In the genomic region with DNA sequence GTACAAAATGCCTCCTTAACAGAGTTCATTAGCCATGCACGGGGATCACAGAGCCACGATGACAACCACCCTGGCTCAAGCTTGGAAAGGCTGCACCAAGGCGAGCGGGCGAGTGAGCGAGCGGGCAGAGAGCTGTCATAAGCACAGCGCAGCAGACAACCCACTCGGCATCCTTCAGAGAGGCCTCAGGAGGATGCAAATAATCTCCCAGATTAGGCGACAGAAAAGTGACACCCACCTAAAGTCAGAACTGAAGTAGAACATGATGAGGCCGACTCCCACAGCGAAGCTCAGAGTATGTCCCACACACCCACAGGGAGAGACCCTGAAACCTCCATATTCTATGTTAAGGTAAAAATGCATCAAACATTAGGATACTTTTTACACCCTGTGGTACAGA, we compare ENCODE assay signal across 19 mouse cellular contexts. TPM values are rescaled to one million over a fixed set of nuclear protein-coding genes. Genes with fewer than 3 reads are reported as not detected.
DNase-seq lines count a peak whose midpoint lies in the region; TF ChIP-seq lines count a peak whose summit lies in the region.
"Had no signal": no experiment of that assay in that cellular context is flagged by ENCODE, and none has a peak within 500 bp of the region (broad histone marks: within the 10 kb centered on the region; RNA-seq: fewer than 3 reads in every experiment).

No protein-coding gene starts in this region.

- peak overlapping the region; percentile 54 for H3K27ac ChIP-seq in layer of hippocampus, adult 2 months
- H3K27ac ChIP-seq: embryonic facial prominence, embryonic 10.5 days; embryonic facial prominence, embryonic 12.5 days; forebrain, embryonic 13.5 days; forebrain, embryonic 15.5 days had no signal

- DNase-seq in frontal cortex, adult 2 months (ENCODE audit: extremely low spot score in 1 of 2, low spot score in 1 of 2) = peak; percentile 20 to 59
- DNase-seq in frontal cortex, postnatal 14 days (ENCODE audit: low spot score in 2 of 2) = no peak
- no peak for DNase-seq in layer of hippocampus, adult 2 months (ENCODE audit: low spot score in 2 of 2)
- no peak for DNase-seq in layer of hippocampus, postnatal 10 days (ENCODE audit: low spot score in 2 of 2)
- peak; percentile 49 for DNase-seq in right cerebral cortex, adult 18-20 months
- DNase-seq in right cerebral cortex, postnatal 10 days (ENCODE audit: low spot score in 2 of 2) = no peak
- DNase-seq in ovary, postnatal 14 days (ENCODE audit: low spot score) = no peak
- DNase-seq: adrenal gland, adult 2 months; adrenal gland, postnatal 10 days; adrenal gland, postnatal 25 days; cerebellum, adult 11-12 months; cerebellum, adult 2 months; cerebellum, adult 9-10 months; cerebellum, postnatal 10 days; cerebellum, postnatal 25 days had no signal

- TF ChIP-seq CTCF in layer of hippocampus, adult 2 months (conservative IDR thresholded peaks at IDR 0.05) = no peak

- peak overlapping the region; percentile 9; the same call in 1 of the 2 replicates for H3K4me3 ChIP-seq in layer of hippocampus, adult 2 months
- H3K4me3 ChIP-seq: embryonic facial prominence, embryonic 10.5 days; embryonic facial prominence, embryonic 12.5 days; forebrain, embryonic 13.5 days; forebrain, embryonic 15.5 days had no signal

RNA-seq across cellular contexts. Expression of a gene that starts 4.3 kb away (rescaled TPM):
- 34.3 and 36.8 TPM in 2 replicates for polyA plus RNA-seq in frontal cortex, adult 2 months (2012; rRNA removed)
- total RNA-seq in layer of hippocampus, adult 2 months (2021) = 10 to 100 TPM; 94.4 to 97.7 TPM
- 10 to 100 TPM; 84.8 to 89.2 TPM for total RNA-seq in layer of hippocampus, postnatal 10 days (2021)

RNA-seq across cellular contexts. Expression of a gene that starts 54.4 kb away (rescaled TPM):
- 4.8 and 5.0 TPM in 2 replicates for polyA plus RNA-seq in frontal cortex, adult 2 months (2012; rRNA removed)
- 1 to 10 TPM; 4.1 to 4.2 TPM for total RNA-seq in layer of hippocampus, adult 2 months (2021)
- total RNA-seq in layer of hippocampus, postnatal 10 days (2021) = 1 to 10 TPM; 6.5 to 6.8 TPM

Comparison
In these comparisons a context has a peak if more than half of its experiments do, and no peak if none do; other contexts are left out.
1. DNase-seq: peak in frontal cortex, adult 2 months (2 of 2) and right cerebral cortex, adult 18-20 months (single experiment); none in frontal cortex, postnatal 14 days (0 of 2), layer of hippocampus, adult 2 months (0 of 2), layer of hippocampus, postnatal 10 days (0 of 2), right cerebral cortex, postnatal 10 days (0 of 2) and ovary, postnatal 14 days (single experiment).